Mouse (Mus musculus) myocyte (in vitro differentiated cells): ENCODE results near the gene Nbeal2.

Experiments used
- CEBPB ChIP-seq: IDR thresholded peaks from 2 replicates; pipeline ENCODE4 v1.6.1; 2011; ENCODE audit warnings: mild to moderate bottlenecking, moderate library complexity; ENCODE audit not compliant: poor library complexity, insufficient read depth, severe bottlenecking
- E2F4 ChIP-seq: IDR thresholded peaks from one replicate; pipeline ENCODE4 v1.6.1; 2011; ENCODE audit warnings: mild to moderate bottlenecking, control low read depth, moderate library complexity; ENCODE audit not compliant: insufficient read depth
- MAX ChIP-seq: IDR thresholded peaks from one replicate; pipeline ENCODE4 v1.6.1; 2011; ENCODE audit warnings: low read depth, mild to moderate bottlenecking, control low read depth
- MYOD1 ChIP-seq, 3 experiments: IDR thresholded peaks; one replicate each; pipeline ENCODE4 v1.6.1; 2011; ENCODE audit warnings: control low read depth in 2 of 3, low read depth in 2 of 3, mild to moderate bottlenecking in 2 of 3, moderate library complexity in 1 of 3; ENCODE audit not compliant: insufficient read length in 2 of 3, control insufficient read depth in 1 of 3
- POLR2A ChIP-seq: IDR thresholded peaks from one replicate; pipeline ENCODE4 v1.6.1; 2011; ENCODE audit warnings: low read depth, mild to moderate bottlenecking, control low read depth, moderate library complexity; ENCODE audit not compliant: insufficient read length
- POLR2AphosphoS2 ChIP-seq: IDR thresholded peaks from one replicate; pipeline ENCODE4 v1.6.1; 2011; ENCODE audit warnings: low read depth, control low read depth; ENCODE audit not compliant: insufficient read length
- REST ChIP-seq: IDR thresholded peaks from one replicate; pipeline ENCODE4 v1.6.1; 2011; ENCODE audit warnings: mild to moderate bottlenecking, control low read depth, moderate library complexity; ENCODE audit not compliant: insufficient read depth, insufficient read length
- SRF ChIP-seq: IDR thresholded peaks from one replicate; pipeline ENCODE4 v1.6.1; 2011; ENCODE audit warnings: low read depth; ENCODE audit not compliant: control insufficient read depth, insufficient read length
- TCF12 ChIP-seq: IDR thresholded peaks from one replicate; pipeline ENCODE4 v1.6.1; 2011; ENCODE audit warnings: mild to moderate bottlenecking, control low read depth; ENCODE audit not compliant: poor library complexity, insufficient read depth, severe bottlenecking
- TCF3 ChIP-seq: IDR thresholded peaks from one replicate; pipeline ENCODE4 v1.6.1; 2011; ENCODE audit warnings: low read depth, control low read depth; ENCODE audit not compliant: insufficient read length
- USF1 ChIP-seq: IDR thresholded peaks from one replicate; pipeline ENCODE4 v1.6.1; 2011; ENCODE audit warnings: low read depth, mild to moderate bottlenecking, control low read depth, moderate library complexity

- TF ChIP-seq MAX (no peak), POLR2A (no peak), POLR2AphosphoS2 (no peak), TCF3 (no peak), REST (no peak), MYOD1 (IDR thresholded peaks at IDR 0.05; ENCODE audit: control insufficient read depth in 1 of 3, insufficient read length in 2 of 3, low read depth in 2 of 3) (peak in 1 of 3 experiments; percentile 74), USF1 (no peak), E2F4 (no peak), TCF12 (no peak), CEBPB (no peak), SRF (no peak)
These were observed 1.0 kb upstream of the Nbeal2 start for GRCm38 (mm10) chr9:110654726-110655650.
